Mouse (Mus musculus) limb, embryonic 13.5 days (tissue): ENCODE results near the gene Ttc39a. TPM values are rescaled to one million over a fixed set of nuclear protein-coding genes. Genes with fewer than 3 reads are reported as not detected.

Source experiments
- ATAC-seq: fragments of 200-750 bp; cut with Nextera tagmentation; 2 replicates; pipeline ENCODE4 v1.8.0; 2017; ENCODE audit warnings: low read depth, moderate number of reproducible peaks, moderate TSS enrichment; ENCODE audit not compliant: low FRiP score
- H3K27ac ChIP-seq: fragments of 300-500 bp; sonication (generic); 2 replicates; pipeline ENCODE4 v1.5.1; 2015; ENCODE audit warnings: inconsistent platforms, mild to moderate bottlenecking, moderate library complexity
- H3K27me3 ChIP-seq: fragments of 300-500 bp; sonication (generic); 2 replicates; pipeline ENCODE4 v1.6.1; 2015; ENCODE audit warnings: mild to moderate bottlenecking, inconsistent platforms
- H3K36me3 ChIP-seq: fragments of 300-500 bp; sonication (generic); 2 replicates; pipeline ENCODE4 v1.6.1; 2015; ENCODE audit warnings: inconsistent platforms, mild to moderate bottlenecking, moderate library complexity
- H3K4me1 ChIP-seq: fragments of 300-500 bp; sonication (generic); 2 replicates; pipeline ENCODE4 v1.6.1; 2015; ENCODE audit warnings: inconsistent platforms
- H3K4me2 ChIP-seq: fragments of 300-500 bp; sonication (generic); replicated peaks from 2 replicates; pipeline ENCODE4 v1.6.1; 2015; ENCODE audit warnings: inconsistent platforms, mild to moderate bottlenecking, moderate library complexity
- H3K4me3 ChIP-seq: fragments of 300-500 bp; sonication (generic); 2 replicates; pipeline ENCODE4 v1.5.1; 2015; ENCODE audit warnings: moderate library complexity, mild to moderate bottlenecking, inconsistent platforms
- H3K9ac ChIP-seq: fragments of 300-500 bp; sonication (generic); 2 replicates; pipeline ENCODE4 v1.6.1; 2015; ENCODE audit warnings: mild to moderate bottlenecking, inconsistent platforms
- H3K9me3 ChIP-seq: fragments of 300-500 bp; sonication (generic); 2 replicates; pipeline ENCODE4 v1.6.1; 2016; ENCODE audit warnings: inconsistent platforms
- WGBS: fragments of 180-500 bp; shearing (Covaris S2); methylation state at CpG from one replicate; pipeline ENCODE4 v1.1.7; 2015; 5-methylcytosine and 5-hydroxymethylcytosine counted together
- polyA plus RNA-seq: library from polyadenylated mRNA; unstranded; fragments of >200 nt; fragmentation: Nextera tagmentation; extraction: Ambion mirVana; gene quantifications from 2 replicates; pipeline ENCODE4 v1.2.1, GENCODE M21; 2015

The Ttc39a gene
- polyA plus RNA-seq, 1 experiment from 2014 or later = 4.6 TPM

GRCm38 (mm10) chr4:109423438-109423837, 17.0 kb downstream of the Ttc39a start:
- 75% methylated on average over 2 of the region's 2 CpGs for WGBS
- no peak for ATAC-seq
- H3K36me3 ChIP-seq = no peaks in the 10 kb centered on the region; the same call in 1 of the 2 replicates
- H3K4me2 ChIP-seq = no peak overlapping the region
- H3K27me3 ChIP-seq = no peaks in the 10 kb centered on the region
- H3K9ac ChIP-seq = no peak overlapping the region
- H3K27ac ChIP-seq = no peak overlapping the region
- H3K9me3 ChIP-seq = no peaks in the 10 kb centered on the region
- no peak overlapping the region for H3K4me3 ChIP-seq
- H3K4me1 ChIP-seq = no peaks in the 10 kb centered on the region

- Histone ChIP-seq H3K9me3 (no peaks in the 10 kb centered on the region), H3K27me3 (no peaks in the 10 kb centered on the region), H3K4me2 (no peak overlapping the region), H3K9ac (no peak overlapping the region), H3K36me3 (no peaks in the 10 kb centered on the region; the same call in 1 of the 2 replicates), H3K4me3 (no peak overlapping the region), H3K27ac (no peak overlapping the region), H3K4me1 (peaks cover 9% of the 10 kb centered on the region; the same call in 1 of the 2 replicates)
- ATAC-seq = no peak
- whole genome bisulfite sequencing = 50% methylated on average over 1 of the region's 1 CpGs
Measured at GRCm38 (mm10) chr4:109427058-109427457, 20.6 kb downstream of the Ttc39a start.

- no peak overlapping the region for H3K4me3 ChIP-seq
- 88% methylated on average over 7 of the region's 7 CpGs for WGBS
- peaks cover 18% of the 10 kb centered on the region for H3K4me1 ChIP-seq
- no peaks in the 10 kb centered on the region for H3K36me3 ChIP-seq
- H3K27me3 ChIP-seq = no peaks in the 10 kb centered on the region
- no peak overlapping the region for H3K27ac ChIP-seq
- H3K9ac ChIP-seq = no peak overlapping the region
- ATAC-seq = no peak
- H3K9me3 ChIP-seq = no peaks in the 10 kb centered on the region
- no peak overlapping the region for H3K4me2 ChIP-seq
Measured at GRCm38 (mm10) chr4:109430250-109430649, 23.8 kb downstream of the Ttc39a start.

- Histone ChIP-seq H3K4me1 (peaks cover 18% of the 10 kb centered on the region), H3K27me3 (no peaks in the 10 kb centered on the region), H3K27ac (no peak overlapping the region), H3K4me3 (no peak overlapping the region), H3K36me3 (no peaks in the 10 kb centered on the region), H3K9ac (no peak overlapping the region), H3K4me2 (no peak overlapping the region), H3K9me3 (no peaks in the 10 kb centered on the region)
- peak; percentile 46 for ATAC-seq
- 45% methylated on average over 13 of the region's 13 CpGs for WGBS
Measured at GRCm38 (mm10) chr4:109430854-109431253, 24.4 kb downstream of the Ttc39a start.

GRCm38 (mm10) chr4:109432668-109433375, 26.4 kb downstream of the Ttc39a start:
- no peak for ATAC-seq
- no peak overlapping the region; the same call in 1 of the 2 replicates for H3K9ac ChIP-seq

GRCm38 (mm10) chr4:109433641-109434040, 27.2 kb downstream of the Ttc39a start:
- H3K4me3 ChIP-seq = no peak overlapping the region
- no peak for ATAC-seq
- H3K9ac ChIP-seq = peak overlapping the region; percentile 19; the same call in 1 of the 2 replicates
- H3K4me2 ChIP-seq = no peak overlapping the region
- no peaks in the 10 kb centered on the region for H3K9me3 ChIP-seq
- H3K4me1 ChIP-seq = peaks cover 18% of the 10 kb centered on the region
- H3K27ac ChIP-seq = no peak overlapping the region
- WGBS = 72% methylated on average over 6 of the region's 6 CpGs
- no peaks in the 10 kb centered on the region for H3K36me3 ChIP-seq
- no peaks in the 10 kb centered on the region for H3K27me3 ChIP-seq

More at GRCm38 (mm10) chr4:109432668-109433375, 26.4 kb downstream of the Ttc39a start:
- H3K36me3 ChIP-seq = no peaks in the 10 kb centered on the region
- H3K4me3 ChIP-seq = no peak overlapping the region
- WGBS = 40% methylated on average over 16 of the region's 16 CpGs
- H3K9me3 ChIP-seq = no peaks in the 10 kb centered on the region
- no peaks in the 10 kb centered on the region for H3K27me3 ChIP-seq
- H3K4me2 ChIP-seq = no peak overlapping the region; the same call in 1 of the 2 replicates
- peak overlapping the region; percentile 28; the same call in 1 of the 2 replicates for H3K27ac ChIP-seq
- H3K4me1 ChIP-seq = peaks cover 18% of the 10 kb centered on the region

- Histone ChIP-seq H3K4me2 (no peak overlapping the region), H3K4me3 (no peak overlapping the region), H3K36me3 (no peaks in the 10 kb centered on the region), H3K9ac (no peak overlapping the region), H3K9me3 (no peaks in the 10 kb centered on the region), H3K27me3 (no peaks in the 10 kb centered on the region), H3K27ac (no peak overlapping the region), H3K4me1 (peaks cover 18% of the 10 kb centered on the region)
- WGBS = 90% methylated on average over 1 of the region's 1 CpGs
- no peak for ATAC-seq
Measured at GRCm38 (mm10) chr4:109434256-109434655, 27.8 kb downstream of the Ttc39a start.

- ATAC-seq = peak; percentile 61
- Histone ChIP-seq H3K9ac (no peak overlapping the region), H3K4me3 (no peak overlapping the region), H3K4me2 (no peak overlapping the region), H3K27ac (no peak overlapping the region), H3K4me1 (no peaks in the 10 kb centered on the region), H3K9me3 (no peaks in the 10 kb centered on the region), H3K27me3 (no peaks in the 10 kb centered on the region), H3K36me3 (peaks cover 11% of the 10 kb centered on the region)
- WGBS = 47% methylated on average over 9 of the region's 9 CpGs
Measured at GRCm38 (mm10) chr4:109437913-109438878, 31.8 kb downstream of the Ttc39a start.

- no peak overlapping the region for H3K9ac ChIP-seq
- WGBS = 77% methylated on average over 8 of the region's 8 CpGs
- no peak overlapping the region for H3K4me2 ChIP-seq
- H3K27ac ChIP-seq = peak overlapping the region; percentile 39; the same call in 1 of the 2 replicates
- no peaks in the 10 kb centered on the region for H3K27me3 ChIP-seq
- no peak overlapping the region for H3K4me3 ChIP-seq
- H3K36me3 ChIP-seq = peaks cover 11% of the 10 kb centered on the region
- no peaks in the 10 kb centered on the region for H3K9me3 ChIP-seq
- no peak for ATAC-seq
- H3K4me1 ChIP-seq = no peaks in the 10 kb centered on the region
Measured at GRCm38 (mm10) chr4:109439101-109439500, 32.7 kb downstream of the Ttc39a start.

GRCm38 (mm10) chr4:109439825-109440248, 33.4 kb downstream of the Ttc39a start:
- H3K4me1 ChIP-seq = no peaks in the 10 kb centered on the region
- H3K4me3 ChIP-seq = no peak overlapping the region
- no peak overlapping the region for H3K4me2 ChIP-seq
- no peaks in the 10 kb centered on the region for H3K9me3 ChIP-seq
- 68% methylated on average over 3 of the region's 3 CpGs for WGBS
- H3K9ac ChIP-seq = no peak overlapping the region
- H3K27ac ChIP-seq = peak overlapping the region; percentile 39; the same call in 1 of the 2 replicates
- H3K27me3 ChIP-seq = no peaks in the 10 kb centered on the region
- H3K36me3 ChIP-seq = peaks cover 16% of the 10 kb centered on the region
- ATAC-seq = peak; percentile 44; the same call in 1 of the 2 replicates

GRCm38 (mm10) chr4:109440381-109440780, 34.0 kb downstream of the Ttc39a start:
- Histone ChIP-seq H3K27ac (peak overlapping the region; percentile 39; the same call in 1 of the 2 replicates), H3K36me3 (peaks cover 16% of the 10 kb centered on the region), H3K9ac (no peak overlapping the region)

GRCm38 (mm10) chr4:109441000-109441399, 34.6 kb downstream of the Ttc39a start:
- H3K9ac ChIP-seq = no peak overlapping the region
- H3K4me3 ChIP-seq = no peak overlapping the region
- no peak for ATAC-seq
- WGBS = 91% methylated on average over 3 of the region's 3 CpGs
- no peak overlapping the region for H3K4me2 ChIP-seq
- H3K9me3 ChIP-seq = no peaks in the 10 kb centered on the region
- no peak overlapping the region for H3K27ac ChIP-seq
- no peaks in the 10 kb centered on the region for H3K27me3 ChIP-seq
- peaks cover 21% of the 10 kb centered on the region for H3K36me3 ChIP-seq
- H3K4me1 ChIP-seq = no peaks in the 10 kb centered on the region

More at GRCm38 (mm10) chr4:109440381-109440780, 34.0 kb downstream of the Ttc39a start:
- WGBS = 90% methylated on average over 5 of the region's 5 CpGs
- H3K27me3 ChIP-seq = no peaks in the 10 kb centered on the region
- no peaks in the 10 kb centered on the region for H3K9me3 ChIP-seq
- ATAC-seq = no peak
- H3K4me2 ChIP-seq = no peak overlapping the region
- H3K4me3 ChIP-seq = no peak overlapping the region
- no peaks in the 10 kb centered on the region for H3K4me1 ChIP-seq
